Mouse (Mus musculus) midbrain, postnatal 0 days (tissue): Measurements from ENCODE around the gene Qsox1. TPM values are rescaled to one million over a fixed set of nuclear protein-coding genes. Genes with fewer than 3 reads are reported as not detected.

Experiments
- ATAC-seq: fragments of 200-750 bp; cut with Nextera tagmentation; 2 replicates; pipeline ENCODE4 v1.8.0; 2017; ENCODE audit warnings: moderate number of reproducible peaks, mild to moderate bottlenecking, moderate TSS enrichment, moderate library complexity; ENCODE audit not compliant: low FRiP score
- DNase-seq: peaks from one replicate; pipeline ENCODE4 v3.0.0-alpha.2; 2015; ENCODE audit warnings: low spot score
- H3K27ac ChIP-seq: fragments of 300-500 bp; sonication (generic); 2 replicates; pipeline ENCODE4 v1.5.1; 2014; ENCODE audit warnings: low read depth, mild to moderate bottlenecking, low read length, mixed read lengths
- H3K27me3 ChIP-seq: fragments of 300-500 bp; sonication (generic); 2 replicates; pipeline ENCODE4 v1.6.1; 2014; ENCODE audit warnings: low read length, control low read depth, mixed read lengths; ENCODE audit not compliant: insufficient read depth
- H3K36me3 ChIP-seq: fragments of 300-500 bp; sonication (generic); 2 replicates; pipeline ENCODE4 v1.6.1; 2014; ENCODE audit warnings: low read length, control low read depth, mixed read lengths; ENCODE audit not compliant: insufficient read depth
- H3K4me1 ChIP-seq: fragments of 300-500 bp; sonication (generic); 2 replicates; pipeline ENCODE4 v1.6.1; 2014; ENCODE audit warnings: mild to moderate bottlenecking, control low read depth, antibody characterized with exemption, low read length, mixed read lengths; ENCODE audit not compliant: insufficient read depth
- H3K4me2 ChIP-seq: fragments of 300-500 bp; sonication (generic); 2 replicates; pipeline ENCODE4 v1.6.1; 2014; ENCODE audit warnings: low read depth, mild to moderate bottlenecking, low read length, mixed read lengths; ENCODE audit not compliant: poor library complexity, severe bottlenecking
- H3K4me3 ChIP-seq: fragments of 300-500 bp; sonication (generic); 2 replicates; pipeline ENCODE4 v1.5.1; 2014; ENCODE audit warnings: low read depth, mild to moderate bottlenecking, low read length, moderate library complexity
- H3K9ac ChIP-seq: fragments of 300-500 bp; sonication (generic); replicated peaks from 2 replicates; pipeline ENCODE4 v1.6.1; 2014; ENCODE audit warnings: mild to moderate bottlenecking, low read length, moderate library complexity, mixed read lengths; ENCODE audit not compliant: poor library complexity, severe bottlenecking
- H3K9me3 ChIP-seq: fragments of 300-500 bp; sonication (generic); 2 replicates; pipeline ENCODE4 v1.6.1; 2016; ENCODE audit warnings: low read length, control low read depth
- CTCF ChIP-seq: IDR thresholded peaks from 2 replicates; pipeline ENCODE4 v1.5.1; 2016; ENCODE audit warnings: antibody characterized with exemption, mild to moderate bottlenecking
- WGBS: fragments of 180-500 bp; shearing (Covaris S2); extraction: QIAGEN DNeasy Blood & Tissue Kit; methylation state at CpG from one replicate; pipeline ENCODE4 v1.1.7; 2014; 5-methylcytosine and 5-hydroxymethylcytosine counted together
- polyA plus RNA-seq: library from polyadenylated mRNA; unstranded; fragments of >200 nt; fragmentation: Nextera tagmentation; extraction: Ambion mirVana; gene quantifications from 2 replicates; pipeline ENCODE4 v1.2.1, GENCODE M21; 2015
- total RNA-seq: library from RNA; depleted of rRNA; stranded (reverse); fragments of >200 nt; gene quantifications from 2 replicates; pipeline ENCODE4 v1.2.3, GENCODE M21; 2014

Gene Qsox1
- total and polyA plus RNA-seq, 2 experiments from 2014 or later, result 21.3 to 31.7 TPM

DNA sequence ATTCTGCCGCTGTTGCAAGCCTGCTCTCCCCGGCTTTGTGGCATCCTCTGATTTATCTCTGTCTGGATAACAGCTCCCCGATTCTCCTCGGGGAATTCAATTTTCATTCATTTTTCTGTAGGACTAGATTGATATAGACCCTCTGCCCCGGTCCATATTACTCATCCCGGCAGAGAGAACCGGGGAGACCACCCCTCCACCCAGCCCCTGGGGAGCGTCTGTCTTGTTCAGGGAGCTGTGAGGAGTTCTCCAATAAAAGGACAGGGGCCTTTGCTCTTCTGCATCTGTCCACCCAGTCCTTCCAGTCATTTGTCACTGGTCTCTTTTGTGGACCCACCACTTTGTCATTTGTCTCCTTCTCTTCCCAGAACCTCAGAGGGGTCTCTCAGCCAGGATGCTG lies 65.7 kb downstream of the Qsox1 start:
- Histone ChIP-seq H3K36me3 (no peaks in the 10 kb centered on the region), H3K27me3 (peaks cover 83% of the 10 kb centered on the region), H3K27ac (no peak overlapping the region), H3K4me1 (peaks cover 8% of the 10 kb centered on the region; the same call in 1 of the 2 replicates), H3K4me3 (no peak overlapping the region), H3K9me3 (no peaks in the 10 kb centered on the region), H3K9ac (no peak overlapping the region), H3K4me2 (no peak overlapping the region)
- DNase-seq, result no peak
- TF ChIP-seq CTCF, result no peak
- WGBS, result 16% methylated on average over 8 of the region's 8 CpGs
- no peak for ATAC-seq

DNA sequence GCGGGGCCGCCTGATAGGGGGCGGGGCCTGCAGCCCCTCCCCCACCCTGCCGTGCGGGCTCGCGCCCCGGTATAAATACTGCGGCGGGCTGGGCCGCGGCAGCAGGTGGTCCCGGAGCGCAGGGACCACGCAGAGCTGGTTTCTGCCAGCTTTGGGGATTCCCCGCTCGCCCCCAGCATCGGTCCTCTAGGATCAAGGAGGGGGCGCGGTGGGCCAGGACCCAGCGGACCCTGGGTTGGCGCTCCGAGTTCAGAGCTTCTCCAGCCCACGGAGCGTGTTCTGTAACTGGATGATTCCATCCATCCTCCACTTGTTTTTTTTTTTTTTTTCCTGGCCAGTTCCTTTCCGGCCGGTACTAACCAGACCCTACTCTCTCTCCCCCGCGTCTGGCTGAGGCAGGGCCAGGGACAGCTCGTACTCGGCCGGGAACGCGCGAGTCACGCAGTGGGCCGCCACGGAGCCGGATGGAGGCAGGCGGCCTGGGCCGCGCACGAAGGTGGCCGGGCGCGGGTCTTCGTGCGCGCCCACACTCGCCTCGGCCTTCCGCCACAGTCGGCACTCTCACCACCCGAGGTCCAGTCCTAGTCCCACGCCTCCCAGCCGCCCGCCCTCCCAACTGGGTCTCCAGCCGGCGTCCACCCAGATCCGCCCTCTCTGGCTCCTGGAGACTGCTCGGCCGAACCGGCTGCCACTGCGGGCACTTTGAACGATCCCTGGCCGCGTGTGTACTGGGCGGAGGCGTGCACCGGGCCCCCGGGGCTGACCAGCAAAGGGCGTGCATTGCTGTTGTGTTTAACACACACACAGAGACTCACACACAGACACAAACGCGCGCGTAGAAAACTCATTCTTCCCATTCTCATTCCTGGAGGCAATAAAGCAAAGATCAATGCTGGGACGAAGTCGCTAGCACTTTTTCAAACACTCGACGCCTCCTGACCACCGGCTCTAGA lies 70.0 kb downstream of the Qsox1 start:
- ATAC-seq (peak; percentile 29; the same call in 1 of the 2 replicates), DNase-seq (no peak)
- H3K36me3 ChIP-seq, result no peaks in the 10 kb centered on the region
- peaks cover 78% of the 10 kb centered on the region for H3K27me3 ChIP-seq
- peak overlapping the region; percentile 35 for H3K4me3 ChIP-seq
- under 1% methylated on average over 63 of the region's 81 CpGs for WGBS
- peaks cover 18% of the 10 kb centered on the region; the same call in 1 of the 2 replicates for H3K4me1 ChIP-seq
- peak overlapping the region; percentile 59 for H3K4me2 ChIP-seq
- TF ChIP-seq CTCF, result no peak
- no peaks in the 10 kb centered on the region for H3K9me3 ChIP-seq
- H3K9ac ChIP-seq, result no peak overlapping the region
- H3K27ac ChIP-seq, result no peak overlapping the region

GRCm38 (mm10) chr1:155741988-155742387 lies 70.7 kb downstream of the Qsox1 start:
- ATAC-seq (0 out of 2 replicates have a peak, but pooled peaks have one; percentile 42), DNase-seq (no peak)
- peaks cover 18% of the 10 kb centered on the region; the same call in 1 of the 2 replicates for H3K4me1 ChIP-seq
- TF ChIP-seq CTCF, result no peak
- no peaks in the 10 kb centered on the region for H3K36me3 ChIP-seq
- H3K9ac ChIP-seq, result no peak overlapping the region
- WGBS, result under 1% methylated on average over 23 of the region's 26 CpGs
- H3K9me3 ChIP-seq, result no peaks in the 10 kb centered on the region
- peaks cover 78% of the 10 kb centered on the region for H3K27me3 ChIP-seq
- no peak overlapping the region for H3K27ac ChIP-seq
- peak overlapping the region; percentile 59 for H3K4me2 ChIP-seq
- H3K4me3 ChIP-seq, result peak overlapping the region; percentile 35

DNA sequence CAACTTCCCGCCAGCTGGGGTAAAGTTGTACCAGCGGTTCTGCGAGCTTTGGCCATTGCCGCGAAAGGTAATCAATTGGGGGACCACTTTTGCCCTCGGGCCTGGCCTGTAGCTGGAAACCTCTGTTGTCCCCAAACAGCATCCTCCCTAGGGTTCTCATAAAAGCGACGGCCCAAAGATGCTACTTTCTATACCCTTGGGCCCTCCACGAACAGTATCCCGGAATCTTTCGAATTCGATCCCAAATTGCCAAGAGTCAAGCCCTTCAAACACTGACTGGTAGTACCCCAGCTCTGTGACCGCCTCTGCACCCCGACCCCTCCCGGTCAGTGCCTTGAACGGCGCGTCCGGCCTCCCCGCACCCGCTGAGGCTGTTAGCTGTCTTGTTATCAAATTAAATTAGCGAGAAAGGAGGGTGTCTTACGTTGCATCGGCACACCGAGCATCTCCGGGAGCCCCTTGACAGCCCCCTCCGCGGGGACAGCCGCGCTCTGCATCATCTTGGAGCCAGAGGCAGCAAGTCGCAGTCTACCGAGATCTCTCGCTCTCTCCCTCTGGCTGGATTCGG lies 71.2 kb downstream of the Qsox1 start:
- Histone ChIP-seq H3K4me2 (peak overlapping the region; percentile 59), H3K36me3 (no peaks in the 10 kb centered on the region), H3K9ac (no peak overlapping the region), H3K4me1 (peaks cover 18% of the 10 kb centered on the region; the same call in 1 of the 2 replicates), H3K4me3 (peak overlapping the region; percentile 35), H3K27me3 (peaks cover 75% of the 10 kb centered on the region), H3K27ac (no peak overlapping the region), H3K9me3 (no peaks in the 10 kb centered on the region)
- ATAC-seq (no peak), DNase-seq (no peak)
- no peak for TF ChIP-seq CTCF
- WGBS, result 1% methylated on average over 34 of the region's 34 CpGs

DNA sequence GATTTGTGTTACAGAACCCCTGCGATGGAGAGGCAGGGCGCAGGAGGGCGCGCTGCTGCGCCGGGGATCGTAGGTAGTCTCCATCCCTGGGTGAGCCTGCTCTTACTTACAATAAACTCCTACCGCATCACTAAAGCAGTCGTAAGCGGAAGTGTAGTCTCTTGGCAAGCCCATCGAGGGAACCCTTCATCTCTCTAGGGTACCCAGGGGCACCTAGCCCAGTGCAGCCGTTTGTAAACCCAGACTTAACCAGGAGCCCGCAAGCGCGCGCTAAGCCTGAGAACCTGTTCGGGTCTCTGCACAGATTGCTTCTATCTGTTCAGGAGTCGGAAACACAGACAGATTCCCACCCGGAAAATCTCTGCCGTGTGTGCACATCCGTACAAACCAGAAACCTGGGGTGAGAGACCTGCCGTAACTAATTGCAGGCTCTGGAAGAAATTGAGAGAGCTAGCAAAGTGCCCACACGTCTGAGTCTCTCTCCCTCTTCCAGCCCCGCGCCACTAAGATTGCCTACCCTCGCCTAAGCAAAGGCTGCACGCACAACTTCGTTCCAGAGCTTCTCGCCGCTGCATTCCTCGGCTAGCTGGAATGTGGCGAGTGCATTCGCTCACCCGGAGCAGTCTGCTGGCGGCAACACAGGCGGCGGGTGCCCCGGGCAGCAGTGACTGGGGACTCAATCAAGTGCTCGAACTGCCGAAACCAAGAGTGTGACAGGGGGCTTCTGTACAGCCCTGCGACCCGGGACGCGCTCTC lies 71.9 kb downstream of the Qsox1 start:
- no peak for ATAC-seq
- peaks cover 75% of the 10 kb centered on the region for H3K27me3 ChIP-seq

More for the DNA sequence above, 71.9 kb downstream of the Qsox1 start:
- H3K27ac ChIP-seq, result no peak overlapping the region
- H3K4me1 ChIP-seq, result peaks cover 18% of the 10 kb centered on the region; the same call in 1 of the 2 replicates
- H3K4me2 ChIP-seq, result no peak overlapping the region
- under 1% methylated on average over 44 of the region's 44 CpGs for WGBS
- H3K36me3 ChIP-seq, result no peaks in the 10 kb centered on the region
- peak; percentile 4; the same call in 1 of the 2 replicates for TF ChIP-seq CTCF
- H3K9me3 ChIP-seq, result no peaks in the 10 kb centered on the region
- H3K4me3 ChIP-seq, result peak overlapping the region; percentile 17; the same call in 1 of the 2 replicates
- no peak overlapping the region for H3K9ac ChIP-seq
- no peak for DNase-seq
